Mouse (Mus musculus) liver, adult 2 months (tissue): ENCODE results near the gene Sowaha. TPM values are rescaled to one million over a fixed set of nuclear protein-coding genes. Genes with fewer than 3 reads are reported as not detected.
A peak's percentile ranks its signal among the peaks of the same experiment; 100 is the strongest.

Experiments
- DNase-seq: peaks from one replicate; pipeline ENCODE4 v3.0.0-alpha.2; 2011; ENCODE audit warnings: low read depth, low spot score; ENCODE audit errors: extremely low read depth
- H3K27ac ChIP-seq: fragments of 200-500 bp; replicated peaks from 2 replicates; pipeline ENCODE4 v1.5.1; 2012; ENCODE audit warnings: low read depth, mild to moderate bottlenecking, control low read depth, inconsistent platforms, low read length; ENCODE audit not compliant: insufficient read depth
- H3K27me3 ChIP-seq: fragments of 200-500 bp; 2 replicates; pipeline ENCODE4 v1.6.1; 2012; ENCODE audit warnings: mild to moderate bottlenecking, moderate library complexity, low read length, inconsistent platforms; ENCODE audit not compliant: control insufficient read depth, insufficient read depth
- H3K36me3 ChIP-seq: fragments of 200-500 bp; 2 replicates; pipeline ENCODE4 v1.6.1; 2012; ENCODE audit warnings: low read length, inconsistent platforms; ENCODE audit not compliant: control insufficient read depth, insufficient read depth
- H3K4me1 ChIP-seq: fragments of 200-500 bp; 2 replicates; pipeline ENCODE4 v1.6.1; 2011; ENCODE audit warnings: low read length; ENCODE audit not compliant: control insufficient read depth, insufficient read depth
- H3K4me3 ChIP-seq: fragments of 200-500 bp; 2 replicates; pipeline ENCODE4 v1.5.1; 2011; ENCODE audit warnings: low read depth, mild to moderate bottlenecking, control low read depth, low read length, moderate library complexity; ENCODE audit not compliant: insufficient read depth
- H3K79me2 ChIP-seq: fragments of 200-500 bp; 2 replicates; pipeline ENCODE4 v1.6.1; 2012; ENCODE audit warnings: inconsistent platforms, mild to moderate bottlenecking, low read length, moderate library complexity; ENCODE audit not compliant: control insufficient read depth, insufficient read depth
- H3K9ac ChIP-seq: fragments of 200-500 bp; 2 replicates; pipeline ENCODE4 v1.6.1; 2012; ENCODE audit warnings: low read depth, mild to moderate bottlenecking, control low read depth, inconsistent platforms, low read length
- CTCF ChIP-seq: fragments of 200-500 bp; IDR thresholded peaks from 2 replicates; pipeline ENCODE4 v1.5.1; 2011; ENCODE audit warnings: low read depth, low read length, control low read depth
- POLR2A ChIP-seq: fragments of 200-500 bp; IDR thresholded peaks from 2 replicates; pipeline ENCODE4 v1.6.1; 2011; ENCODE audit warnings: low read length, control low read depth; ENCODE audit not compliant: insufficient read depth; ENCODE audit errors: extremely low read depth
- WGBS: fragments of 180-500 bp; shearing (Covaris S2); methylation state at CpG from one replicate; pipeline ENCODE4 v1.1.7; 2018; 5-methylcytosine and 5-hydroxymethylcytosine counted together
- polyA plus RNA-seq: library from polyadenylated mRNA; depleted of rRNA; stranded (reverse); fragments of >200 nt; gene quantifications from 2 replicates; pipeline ENCODE4 v1.2.3, GENCODE M21; 2012
- total RNA-seq: library from RNA; depleted of rRNA; stranded (reverse); fragments of >200 nt; gene quantifications from 2 replicates; pipeline ENCODE4 v1.2.3, GENCODE M21; 2014

Sowaha gene
- total and polyA plus RNA-seq, 2 experiments: not detected

GRCm38 (mm10) chr11:53520122-53520978, 40.3 kb upstream of the Sowaha start:
- Histone ChIP-seq H3K27me3 (0 out of 2 replicates have a peak, but pooled peaks cover 3% of the 10 kb centered on the region), H3K27ac (peak overlapping the region; percentile 34), H3K4me3 (peak overlapping the region; percentile 79), H3K9ac (peak overlapping the region; percentile 84), H3K4me1 (no peaks in the 10 kb centered on the region), H3K36me3 (no peaks in the 10 kb centered on the region), H3K79me2 (no peaks in the 10 kb centered on the region; the same call in 1 of the 2 replicates)
- WGBS: 18% methylated on average over 24 of the region's 24 CpGs
- peak; percentile 12 for DNase-seq
- TF ChIP-seq CTCF: no peak
- no peak for TF ChIP-seq POLR2A

- no peaks in the 10 kb centered on the region; the same call in 1 of the 2 replicates for H3K79me2 ChIP-seq
- 4% methylated on average over 73 of the region's 79 CpGs for WGBS
- DNase-seq: peak; percentile 22
- peak within 1 kb of the TSS; percentile 84 for H3K9ac ChIP-seq
- H3K27ac ChIP-seq: peak within 1 kb of the TSS; percentile 34; the same call in 1 of the 2 replicates
- no peaks in the 10 kb centered on the region for H3K36me3 ChIP-seq
- H3K4me1 ChIP-seq: no peaks in the 10 kb centered on the region
- TF ChIP-seq POLR2A (no peak), CTCF (no peak)
- H3K27me3 ChIP-seq: 0 out of 2 replicates have a peak, but pooled peaks cover 3% of the 10 kb centered on the region
- peak within 1 kb of the TSS; percentile 79 for H3K4me3 ChIP-seq
These were observed 39.4 kb upstream of the Sowaha start, which contains the start of gene Sept8 for GRCm38 (mm10) chr11:53519207-53520121. TSS of gene Sept8 (plus strand) at chr11:53519257.

- Histone ChIP-seq H3K27ac (no peak overlapping the region), H3K79me2 (no peaks in the 10 kb centered on the region; the same call in 1 of the 2 replicates), H3K36me3 (no peaks in the 10 kb centered on the region), H3K27me3 (0 out of 2 replicates have a peak, but pooled peaks cover 3% of the 10 kb centered on the region), H3K4me3 (no peak overlapping the region), H3K9ac (no peak overlapping the region), H3K4me1 (no peaks in the 10 kb centered on the region)
- WGBS: 63% methylated on average over 5 of the region's 5 CpGs
- no peak for DNase-seq
- TF ChIP-seq CTCF (no peak), POLR2A (no peak)
These were observed 38.7 kb upstream of the Sowaha start for GRCm38 (mm10) chr11:53518759-53519158.

GRCm38 (mm10) chr11:53516775-53517627, 36.9 kb upstream of the Sowaha start:
- WGBS: 85% methylated on average over 8 of the region's 8 CpGs
- Histone ChIP-seq H3K36me3 (no peaks in the 10 kb centered on the region), H3K4me3 (no peak overlapping the region), H3K27ac (no peak overlapping the region), H3K9ac (no peak overlapping the region), H3K4me1 (no peaks in the 10 kb centered on the region), H3K79me2 (no peaks in the 10 kb centered on the region), H3K27me3 (0 out of 2 replicates have a peak, but pooled peaks cover 3% of the 10 kb centered on the region)
- TF ChIP-seq POLR2A (no peak), CTCF (no peak)
- DNase-seq: no peak

GRCm38 (mm10) chr11:53510351-53510750, 30.3 kb upstream of the Sowaha start:
- WGBS: 78% methylated on average over 5 of the region's 5 CpGs
- Histone ChIP-seq H3K27me3 (no peaks in the 10 kb centered on the region), H3K36me3 (no peaks in the 10 kb centered on the region), H3K27ac (no peak overlapping the region), H3K4me1 (no peaks in the 10 kb centered on the region), H3K9ac (no peak overlapping the region), H3K79me2 (no peaks in the 10 kb centered on the region), H3K4me3 (no peak overlapping the region)
- TF ChIP-seq POLR2A: no peak
- no peak for TF ChIP-seq CTCF
- DNase-seq: no peak
